Mouse (Mus musculus) stomach, embryonic 16.5 days (tissue): ENCODE measurements around the gene Bcl2l10. TPM values are rescaled to one million over a fixed set of nuclear protein-coding genes. Genes with fewer than 3 reads are reported as not detected.

Experiments
- ATAC-seq: fragments of 200-750 bp; cut with Nextera tagmentation; 2 replicates; pipeline ENCODE4 v1.8.0; 2017; ENCODE audit warnings: moderate number of reproducible peaks, moderate TSS enrichment; ENCODE audit not compliant: insufficient read depth, low FRiP score
- H3K27ac ChIP-seq: fragments of 300-500 bp; sonication (generic); 2 replicates; pipeline ENCODE4 v1.5.1; 2014; ENCODE audit warnings: low read length
- H3K27me3 ChIP-seq: fragments of 300-500 bp; sonication (generic); 2 replicates; pipeline ENCODE4 v1.6.1; 2014; ENCODE audit warnings: low read length, control low read depth, mixed read lengths; ENCODE audit not compliant: control insufficient read depth, insufficient read depth
- H3K36me3 ChIP-seq: fragments of 300-500 bp; sonication (generic); 2 replicates; pipeline ENCODE4 v1.6.1; 2014; ENCODE audit warnings: low read length; ENCODE audit not compliant: control insufficient read depth, insufficient read depth
- H3K4me1 ChIP-seq: fragments of 300-500 bp; sonication (generic); 2 replicates; pipeline ENCODE4 v1.6.1; 2014; ENCODE audit warnings: low read length, control low read depth, mixed read lengths; ENCODE audit not compliant: control insufficient read depth, insufficient read depth
- H3K4me2 ChIP-seq: fragments of 300-500 bp; sonication (generic); 2 replicates; pipeline ENCODE4 v1.6.1; 2014; ENCODE audit warnings: low read depth, low read length, mixed read lengths
- H3K4me3 ChIP-seq: fragments of 300-500 bp; sonication (generic); replicated peaks from 2 replicates; pipeline ENCODE4 v1.5.1; 2014; ENCODE audit warnings: mild to moderate bottlenecking, low read length
- H3K9ac ChIP-seq: fragments of 300-500 bp; sonication (generic); 2 replicates; pipeline ENCODE4 v1.6.1; 2014; ENCODE audit warnings: low read length
- H3K9me3 ChIP-seq: fragments of 300-500 bp; sonication (generic); replicated peaks from 2 replicates; pipeline ENCODE4 v1.6.1; 2016; ENCODE audit warnings: low read length, control low read depth; ENCODE audit not compliant: control insufficient read depth
- WGBS: fragments of 180-500 bp; shearing (Covaris S2); extraction: QIAGEN DNeasy Blood & Tissue Kit; methylation state at CpG from one replicate; pipeline ENCODE4 v1.1.7; 2014; 5-methylcytosine and 5-hydroxymethylcytosine counted together
- polyA plus RNA-seq: library from polyadenylated mRNA; unstranded; fragments of >200 nt; fragmentation: Nextera tagmentation; extraction: Ambion mirVana; gene quantifications from 2 replicates; pipeline ENCODE4 v1.2.1, GENCODE M21; 2015

The Bcl2l10 gene
- polyA plus RNA-seq, 1 experiment from 2014 or later = not detected

DNA sequence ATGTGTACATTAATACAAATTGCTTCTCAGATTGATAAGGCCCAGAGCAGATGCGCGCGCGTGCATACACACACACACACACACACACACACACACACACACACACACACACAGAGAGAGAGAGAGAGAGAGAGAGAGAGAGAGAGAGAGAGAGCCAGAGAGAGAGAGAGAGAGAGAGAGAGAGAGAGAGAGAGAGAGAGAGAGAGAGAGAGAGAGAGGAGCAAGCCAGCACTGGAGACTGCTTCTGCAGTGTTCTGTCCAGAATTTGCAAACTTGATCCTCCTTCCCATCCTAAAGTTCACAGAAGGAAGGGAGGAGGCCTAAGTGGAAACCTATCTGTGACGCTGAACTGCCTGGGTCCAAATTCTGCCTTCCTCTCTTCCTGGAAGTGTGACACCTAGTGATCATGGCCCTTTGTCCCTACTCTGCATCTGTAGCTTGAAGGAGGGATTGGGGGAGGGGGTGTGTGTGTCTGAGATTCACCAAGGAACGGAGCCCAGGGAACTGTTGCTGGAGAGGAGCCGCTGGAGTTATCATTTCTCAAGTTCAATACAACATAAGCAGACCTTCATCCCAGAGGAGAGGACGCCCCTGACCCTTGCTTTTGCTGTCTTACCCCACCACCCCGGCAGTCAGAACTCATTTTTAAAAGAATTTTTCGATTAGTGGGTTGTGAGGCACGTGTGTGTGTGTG, 34.3 kb upstream of the Bcl2l10 start:
- Histone ChIP-seq H3K4me2 (peak overlapping the region; percentile 83), H3K9me3 (no peaks in the 10 kb centered on the region), H3K27me3 (no peaks in the 10 kb centered on the region), H3K9ac (peak overlapping the region; percentile 79), H3K36me3 (no peaks in the 10 kb centered on the region), H3K27ac (peak overlapping the region; percentile 47), H3K4me1 (no peaks in the 10 kb centered on the region), H3K4me3 (peak overlapping the region; percentile 77)
- 36% methylated on average over 11 of the region's 11 CpGs for WGBS
- ATAC-seq = no peak; the same call in 1 of the 2 replicates

DNA sequence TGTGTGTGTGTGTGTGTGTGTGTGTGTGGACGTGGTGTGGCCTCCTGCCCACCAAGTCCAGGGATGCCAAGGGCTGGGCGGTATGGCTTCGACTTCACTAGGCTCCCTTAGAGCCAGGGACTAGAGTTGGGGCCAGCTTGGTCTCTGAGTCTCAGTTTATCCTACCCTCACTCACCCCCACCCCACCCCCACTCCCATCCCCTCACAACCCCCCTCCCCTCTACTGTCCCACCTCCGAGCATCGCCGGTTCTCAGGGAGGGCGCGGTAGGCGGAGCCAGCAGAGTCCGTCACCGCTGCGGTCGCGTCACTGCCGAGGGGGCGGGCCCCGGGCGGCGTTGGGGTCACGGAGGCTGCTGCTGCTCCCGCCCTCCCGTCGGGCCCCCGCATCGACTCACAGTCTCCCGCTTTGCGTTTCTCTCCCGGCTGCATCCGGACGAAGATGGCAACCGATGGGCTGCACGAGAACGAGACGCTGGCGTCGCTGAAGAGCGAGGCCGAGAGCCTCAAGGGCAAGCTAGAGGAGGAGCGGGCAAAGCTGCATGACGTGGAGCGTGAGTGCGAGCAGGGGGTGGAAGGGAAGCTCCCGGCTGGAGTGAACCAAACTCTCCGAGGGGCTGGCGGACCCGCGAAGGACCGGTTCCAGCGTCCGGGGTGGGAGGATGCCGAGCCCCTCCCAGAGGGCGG, 33.6 kb upstream of the Bcl2l10 start:
- peak; percentile 81 for ATAC-seq
- 0 out of 2 replicates have a peak, but pooled peaks cover 4% of the 10 kb centered on the region for H3K4me1 ChIP-seq
- peak overlapping the region; percentile 77 for H3K4me3 ChIP-seq
- H3K36me3 ChIP-seq = no peaks in the 10 kb centered on the region
- no peaks in the 10 kb centered on the region for H3K27me3 ChIP-seq
- no peaks in the 10 kb centered on the region for H3K9me3 ChIP-seq
- peak overlapping the region; percentile 79 for H3K9ac ChIP-seq
- H3K4me2 ChIP-seq = peak overlapping the region; percentile 83
- WGBS = under 1% methylated on average over 52 of the region's 52 CpGs
- H3K27ac ChIP-seq = peak overlapping the region; percentile 83

DNA sequence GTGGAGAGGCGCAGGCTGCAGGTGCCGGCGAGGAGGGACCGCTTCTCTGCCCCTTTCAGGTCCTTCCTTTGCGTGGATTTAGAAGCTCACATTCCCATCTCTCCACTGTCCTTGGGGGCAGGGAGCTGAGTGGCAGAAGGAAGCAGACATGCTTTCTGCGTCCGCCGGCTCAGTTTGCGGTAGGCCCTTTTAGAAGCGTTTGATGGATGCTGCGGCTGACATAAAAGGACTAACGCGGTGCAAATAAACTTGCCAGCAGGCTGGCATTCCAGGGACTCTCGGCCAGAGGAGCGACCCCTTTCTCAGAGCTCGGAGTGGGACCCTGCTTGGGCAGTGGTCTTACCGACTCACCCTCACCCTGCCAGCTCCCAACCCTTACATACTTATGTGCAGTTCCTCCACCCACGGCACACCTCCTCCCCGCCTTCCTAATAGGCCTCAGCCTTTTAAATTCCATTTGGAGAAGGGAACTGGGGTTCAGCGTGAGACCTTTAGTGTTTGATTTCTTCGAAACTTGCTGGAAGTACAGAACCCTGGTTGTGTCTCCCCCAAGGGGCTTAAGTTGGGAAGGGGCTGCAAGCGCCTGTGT, 32.9 kb upstream of the Bcl2l10 start:
- no peak; the same call in 1 of the 2 replicates for ATAC-seq
- WGBS = 4% methylated on average over 22 of the region's 22 CpGs
- H3K36me3 ChIP-seq = no peaks in the 10 kb centered on the region

DNA sequence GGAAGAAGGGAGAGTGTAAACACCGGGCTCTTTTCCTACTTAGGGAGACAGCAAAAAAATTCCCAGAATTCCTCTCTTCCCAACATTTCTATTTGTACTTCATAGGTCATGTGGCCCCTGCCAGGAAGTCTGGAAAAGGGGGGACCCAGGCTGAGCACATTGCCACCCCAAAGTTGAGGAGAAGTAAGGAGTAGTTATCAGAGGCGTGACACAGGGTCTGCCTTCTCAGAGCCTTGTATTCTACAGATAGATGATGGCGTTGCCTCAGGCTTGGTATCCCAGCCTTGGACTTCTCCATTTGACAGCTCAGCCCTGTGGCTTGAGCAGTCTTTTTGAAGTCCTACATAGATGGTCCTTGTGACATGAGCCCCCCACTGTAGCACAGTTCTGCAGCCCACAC, 32.3 kb upstream of the Bcl2l10 start:
- ATAC-seq = no peak
- H3K4me3 ChIP-seq = no peak overlapping the region
- H3K36me3 ChIP-seq = no peaks in the 10 kb centered on the region
- H3K27me3 ChIP-seq = no peaks in the 10 kb centered on the region
- no peaks in the 10 kb centered on the region for H3K9me3 ChIP-seq
- no peak overlapping the region for H3K9ac ChIP-seq
- 0 out of 2 replicates have a peak, but pooled peaks cover 4% of the 10 kb centered on the region for H3K4me1 ChIP-seq
- WGBS = 73% methylated on average over 3 of the region's 3 CpGs
- H3K27ac ChIP-seq = no peak overlapping the region
- peak overlapping the region; percentile 83 for H3K4me2 ChIP-seq

More for the DNA sequence above, 32.9 kb upstream of the Bcl2l10 start:
- H3K4me3 ChIP-seq = peak overlapping the region; percentile 77
- peak overlapping the region; percentile 83 for H3K4me2 ChIP-seq
- H3K27ac ChIP-seq = peak overlapping the region; percentile 83
- 0 out of 2 replicates have a peak, but pooled peaks cover 4% of the 10 kb centered on the region for H3K4me1 ChIP-seq
- no peaks in the 10 kb centered on the region for H3K27me3 ChIP-seq
- H3K9me3 ChIP-seq = no peaks in the 10 kb centered on the region
- peak overlapping the region; percentile 79 for H3K9ac ChIP-seq

DNA sequence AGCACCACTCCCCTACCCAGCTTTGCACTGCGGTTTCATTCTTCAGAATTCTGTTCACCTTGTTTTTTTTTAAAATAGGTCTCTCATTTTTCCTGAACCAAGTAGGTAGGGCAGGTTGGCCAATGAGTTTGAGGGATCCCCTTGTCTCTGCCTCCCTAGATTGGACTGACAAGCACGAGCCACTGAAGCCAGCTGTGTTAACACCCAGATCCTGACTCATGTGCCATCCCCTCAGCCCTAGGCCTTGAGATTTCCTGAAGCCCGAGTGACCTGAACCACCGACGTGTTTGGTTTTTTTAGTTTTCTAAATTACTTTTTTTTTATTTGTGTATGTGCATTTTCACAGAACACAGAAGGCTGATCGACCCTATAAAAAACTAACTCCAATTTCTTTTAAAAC, 30.8 kb upstream of the Bcl2l10 start:
- ATAC-seq = no peak
- Histone ChIP-seq H3K36me3 (no peaks in the 10 kb centered on the region), H3K9me3 (no peaks in the 10 kb centered on the region), H3K27ac (no peak overlapping the region), H3K9ac (no peak overlapping the region), H3K27me3 (no peaks in the 10 kb centered on the region), H3K4me1 (0 out of 2 replicates have a peak, but pooled peaks cover 4% of the 10 kb centered on the region), H3K4me2 (no peak overlapping the region), H3K4me3 (no peak overlapping the region)
- 87% methylated on average over 6 of the region's 6 CpGs for WGBS

DNA sequence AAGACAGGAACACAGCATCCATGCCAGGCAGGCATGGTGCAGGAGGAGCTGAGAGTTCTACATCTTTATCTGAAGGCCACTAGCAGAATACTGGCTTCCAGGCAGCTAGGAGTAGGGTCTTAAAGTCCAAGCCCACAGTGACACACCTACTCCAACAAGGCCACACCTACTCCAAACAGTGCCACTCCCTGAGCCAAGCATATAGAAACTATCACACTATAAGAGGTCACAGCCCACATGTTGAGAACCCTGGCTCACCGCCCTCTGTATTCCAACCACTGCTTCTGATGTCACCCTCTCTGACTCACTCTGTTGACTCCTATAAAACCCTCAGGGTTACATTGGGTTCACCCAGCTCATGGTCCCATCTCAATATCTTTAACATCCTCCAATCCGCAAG, 29.4 kb upstream of the Bcl2l10 start:
- Histone ChIP-seq H3K9me3 (no peaks in the 10 kb centered on the region), H3K4me3 (no peak overlapping the region), H3K36me3 (no peaks in the 10 kb centered on the region), H3K4me1 (0 out of 2 replicates have a peak, but pooled peaks cover 4% of the 10 kb centered on the region), H3K27me3 (no peaks in the 10 kb centered on the region), H3K4me2 (no peak overlapping the region), H3K27ac (no peak overlapping the region), H3K9ac (no peak overlapping the region)
- peak; percentile 61; the same call in 1 of the 2 replicates for ATAC-seq
- 84% methylated on average over 2 of the region's 2 CpGs for WGBS

DNA sequence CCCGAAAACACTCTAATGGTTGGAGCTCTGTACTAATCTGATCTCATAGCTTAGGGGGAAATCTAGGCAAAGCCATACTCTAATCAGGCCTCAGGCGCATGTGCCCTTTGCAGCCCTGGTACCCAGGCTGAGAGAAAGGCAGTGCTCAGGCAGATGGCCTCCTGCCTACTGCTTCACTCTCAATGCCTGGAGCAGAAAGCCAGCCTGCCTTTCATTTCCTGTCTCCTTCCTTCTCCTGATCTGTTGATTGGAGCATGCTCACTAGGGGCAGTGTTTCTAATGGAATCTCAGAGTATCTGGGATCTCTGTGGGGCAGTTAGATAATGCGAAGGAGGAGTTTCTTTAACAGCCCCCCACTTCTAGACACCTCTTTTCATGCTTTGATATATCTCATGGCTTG, 28.2 kb upstream of the Bcl2l10 start:
- Histone ChIP-seq H3K36me3 (no peaks in the 10 kb centered on the region), H3K4me3 (no peak overlapping the region), H3K4me2 (no peak overlapping the region), H3K27me3 (no peaks in the 10 kb centered on the region), H3K27ac (no peak overlapping the region), H3K4me1 (0 out of 2 replicates have a peak, but pooled peaks cover 4% of the 10 kb centered on the region), H3K9ac (no peak overlapping the region), H3K9me3 (no peaks in the 10 kb centered on the region)
- no peak for ATAC-seq
- WGBS = 71% methylated on average over 3 of the region's 3 CpGs

DNA sequence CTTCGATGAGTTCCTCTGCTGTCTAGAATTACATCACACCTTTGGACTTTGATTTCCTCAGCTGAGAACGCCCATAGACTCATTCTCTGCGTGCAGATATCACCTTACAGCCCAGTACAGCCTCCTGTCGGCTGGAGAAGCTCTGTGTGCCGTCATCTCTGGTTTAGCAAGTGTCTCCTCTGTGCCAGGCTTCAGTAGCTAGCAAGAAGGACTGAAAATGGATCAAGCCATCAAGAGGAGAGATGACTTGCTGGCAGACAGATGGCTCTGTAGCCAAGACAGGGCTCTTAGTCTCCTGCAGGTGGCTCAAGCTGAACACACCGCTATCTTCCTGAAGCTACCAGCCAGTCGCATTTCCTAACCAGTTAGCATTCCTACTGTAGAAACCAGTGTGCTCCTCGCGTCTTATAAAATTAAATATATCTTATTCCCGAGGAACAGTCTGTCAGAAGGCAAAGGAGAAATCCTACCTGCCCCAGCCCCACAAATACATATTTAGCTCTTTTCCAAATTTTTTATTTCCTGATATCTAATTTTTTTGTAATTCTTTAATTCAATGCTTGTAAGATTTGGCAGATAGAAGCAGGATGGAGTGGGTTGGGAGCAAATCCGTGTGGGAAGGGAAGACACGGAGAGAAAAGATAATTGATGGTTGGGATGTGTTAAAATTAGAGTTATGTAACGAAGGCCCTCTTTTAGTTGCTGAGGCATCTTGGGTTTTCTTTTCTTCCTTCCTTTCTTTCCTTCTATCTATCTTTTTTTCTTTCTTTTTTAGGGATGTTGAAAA, 25.3 kb upstream of the Bcl2l10 start:
- Histone ChIP-seq H3K27me3 (no peaks in the 10 kb centered on the region), H3K9me3 (no peaks in the 10 kb centered on the region), H3K4me2 (no peak overlapping the region), H3K9ac (no peak overlapping the region), H3K36me3 (no peaks in the 10 kb centered on the region), H3K4me1 (0 out of 2 replicates have a peak, but pooled peaks cover 4% of the 10 kb centered on the region), H3K27ac (no peak overlapping the region), H3K4me3 (no peak overlapping the region)
- WGBS = 66% methylated on average over 13 of the region's 13 CpGs
- ATAC-seq = no peak
